Mouse (Mus musculus): ENCODE data around the gene Gas7. TPM values are rescaled to one million over a fixed set of nuclear protein-coding genes. Genes with fewer than 3 reads are reported as not detected.

Gene Gas7
- polyA plus RNA-seq, 1 experiment = 14.4 TPM

DNA sequence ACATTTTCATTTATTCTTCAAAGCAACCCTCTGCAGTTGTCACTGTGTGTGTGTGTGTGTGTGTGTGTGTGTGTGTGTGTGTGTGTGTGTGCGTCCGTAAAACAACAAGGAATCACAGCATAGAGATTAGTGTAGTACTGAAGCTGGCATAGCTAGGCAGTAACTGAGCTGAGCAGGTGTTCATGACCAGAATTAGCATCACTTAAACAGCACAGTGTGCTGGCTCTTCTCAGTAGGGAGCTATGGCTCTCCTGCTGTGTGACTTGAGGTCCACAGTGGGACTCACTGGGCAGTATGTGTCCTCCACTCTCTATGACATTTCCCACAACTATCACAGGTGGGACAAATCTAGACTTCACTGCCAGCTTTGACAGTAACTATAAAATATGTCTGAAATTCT lies 275.8 kb downstream of the Gas7 start:
- no peaks in the 10 kb centered on the region for H3K27me3 ChIP-seq (ENCODE audit: control insufficient read depth, insufficient read depth, low read length)
- no peak overlapping the region for H3K27ac ChIP-seq (ENCODE audit: control insufficient read depth, insufficient read depth, low read depth, low read length)
- no peaks in the 10 kb centered on the region for H3K36me3 ChIP-seq (ENCODE audit: control insufficient read depth, insufficient read depth, low read length)
- TF ChIP-seq CTCF (IDR thresholded peaks at IDR 0.05; ENCODE audit: control insufficient read depth, insufficient read depth, insufficient replicate concordance, low read depth, low read length) (no peak), POLR2A (IDR thresholded peaks at IDR 0.05; ENCODE audit: control insufficient read depth, low read depth, low read length) (no peak)
- no peaks in the 10 kb centered on the region for H3K4me1 ChIP-seq (ENCODE audit: control insufficient read depth, insufficient read depth, low read length)
- H3K4me3 ChIP-seq (ENCODE audit: control insufficient read depth, low read depth, low read length) = no peak overlapping the region

DNA sequence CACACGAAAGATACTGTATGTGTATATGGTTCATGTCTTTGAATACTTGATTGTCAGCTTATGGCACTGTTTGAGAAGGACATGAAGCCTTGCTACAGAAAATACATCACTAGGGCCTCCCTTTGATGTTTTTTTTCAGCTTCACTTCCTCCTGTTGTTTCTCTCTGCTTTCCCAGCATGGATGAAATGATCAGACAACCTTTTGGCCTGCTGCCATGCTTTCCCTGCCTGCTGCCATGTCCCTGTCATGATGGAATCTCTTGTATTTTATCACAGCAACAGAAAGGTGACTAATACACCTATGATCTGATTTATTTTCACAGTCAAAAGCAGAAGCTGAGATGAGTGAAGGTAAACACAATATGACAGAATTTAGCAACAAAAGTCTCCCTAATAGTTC lies 278.5 kb downstream of the Gas7 start:
- no peak for TF ChIP-seq POLR2A (IDR thresholded peaks at IDR 0.05; ENCODE audit: control insufficient read depth, low read depth, low read length)
- no peak for TF ChIP-seq CTCF (IDR thresholded peaks at IDR 0.05; ENCODE audit: control insufficient read depth, insufficient read depth, insufficient replicate concordance, low read depth, low read length)
- Histone ChIP-seq H3K4me1 (ENCODE audit: control insufficient read depth, insufficient read depth, low read length) (no peaks in the 10 kb centered on the region), H3K4me3 (ENCODE audit: control insufficient read depth, low read depth, low read length) (no peak overlapping the region), H3K36me3 (ENCODE audit: control insufficient read depth, insufficient read depth, low read length) (no peaks in the 10 kb centered on the region), H3K27me3 (ENCODE audit: control insufficient read depth, insufficient read depth, low read length) (no peaks in the 10 kb centered on the region), H3K27ac (ENCODE audit: control insufficient read depth, insufficient read depth, low read depth, low read length) (no peak overlapping the region)

DNA sequence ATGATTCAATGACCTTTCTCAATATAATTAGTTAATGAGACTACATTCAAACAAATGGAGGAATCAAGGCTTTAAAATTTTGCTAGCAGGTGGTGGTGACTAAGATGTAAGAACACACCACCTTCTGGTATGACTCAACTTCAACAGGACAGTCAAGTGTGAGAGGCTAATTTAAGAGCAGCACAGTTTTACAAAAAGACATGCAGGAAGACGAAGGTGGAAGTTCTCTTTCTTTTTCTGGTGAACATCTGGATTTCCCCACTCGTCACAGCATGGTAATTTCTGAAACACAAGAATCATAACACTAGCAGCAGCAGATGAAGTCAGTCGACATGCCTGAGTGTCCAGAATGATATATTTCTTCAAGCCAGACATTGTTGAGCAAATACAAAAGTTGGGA lies 279.4 kb downstream of the Gas7 start:
- no peaks in the 10 kb centered on the region for H3K4me1 ChIP-seq (ENCODE audit: control insufficient read depth, insufficient read depth, low read length)
- TF ChIP-seq POLR2A (IDR thresholded peaks at IDR 0.05; ENCODE audit: control insufficient read depth, low read depth, low read length) (no peak), CTCF (IDR thresholded peaks at IDR 0.05; ENCODE audit: control insufficient read depth, insufficient read depth, insufficient replicate concordance, low read depth, low read length) (no peak)
- H3K36me3 ChIP-seq (ENCODE audit: control insufficient read depth, insufficient read depth, low read length) = no peaks in the 10 kb centered on the region
- no peak overlapping the region for H3K4me3 ChIP-seq (ENCODE audit: control insufficient read depth, low read depth, low read length)
- no peaks in the 10 kb centered on the region for H3K27me3 ChIP-seq (ENCODE audit: control insufficient read depth, insufficient read depth, low read length)
- H3K27ac ChIP-seq (ENCODE audit: control insufficient read depth, insufficient read depth, low read depth, low read length) = no peak overlapping the region

DNA sequence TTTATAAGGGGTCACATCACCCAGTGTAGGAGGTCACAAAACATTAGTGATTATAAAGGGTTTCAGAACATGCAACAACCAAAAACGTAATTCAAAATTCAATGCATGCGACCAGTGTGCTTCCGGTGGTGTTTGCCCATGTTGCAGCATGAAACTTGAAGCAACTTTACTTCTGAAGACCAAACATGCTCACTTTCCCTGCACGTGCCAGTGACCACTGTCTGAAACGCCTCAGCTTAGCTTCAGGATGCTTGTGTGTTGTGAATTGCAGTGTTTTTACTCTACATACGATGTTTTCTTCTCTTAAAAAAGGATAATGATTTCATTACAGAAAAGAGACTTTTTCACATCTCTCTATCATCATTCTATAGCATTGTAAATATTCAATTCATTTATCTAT lies 283.1 kb downstream of the Gas7 start:
- TF ChIP-seq POLR2A (IDR thresholded peaks at IDR 0.05; ENCODE audit: control insufficient read depth, low read depth, low read length) (no peak), CTCF (IDR thresholded peaks at IDR 0.05; ENCODE audit: control insufficient read depth, insufficient read depth, insufficient replicate concordance, low read depth, low read length) (no peak)
- H3K4me3 ChIP-seq (ENCODE audit: control insufficient read depth, low read depth, low read length) = no peak overlapping the region
- H3K4me1 ChIP-seq (ENCODE audit: control insufficient read depth, insufficient read depth, low read length) = no peaks in the 10 kb centered on the region
- H3K27ac ChIP-seq (ENCODE audit: control insufficient read depth, insufficient read depth, low read depth, low read length) = no peak overlapping the region
- no peaks in the 10 kb centered on the region for H3K27me3 ChIP-seq (ENCODE audit: control insufficient read depth, insufficient read depth, low read length)
- H3K36me3 ChIP-seq (ENCODE audit: control insufficient read depth, insufficient read depth, low read length) = no peaks in the 10 kb centered on the region

Other genes starting within 250 kb of the Gas7 start
- 0.02 TPM in 2 replicates for gene Myh4, start 217.4 kb upstream of the Gas7 start, polyA plus RNA-seq (2012; rRNA removed)
- not detected in 2 replicates for gene Myh8, start 178.3 kb upstream of the Gas7 start, polyA plus RNA-seq (2012; rRNA removed)
- gene Myh13, start 133.8 kb upstream of the Gas7 start, polyA plus RNA-seq (2012; rRNA removed) = 0.18 and 0.25 TPM in 2 replicates
- gene Rcvrn, start 239.9 kb downstream of the Gas7 start, polyA plus RNA-seq (2012; rRNA removed) = not detected in 2 replicates